Mouse (Mus musculus) spleen, postnatal 4 days (tissue): ENCODE results near the gene Nhlrc3.
A peak's percentile ranks its signal among the peaks of the same experiment; 100 is the strongest.

Source experiments
- DNase-seq, 2 experiments: peaks; one replicate each; pipeline ENCODE4 v3.0.0; 2022; ENCODE audit warnings: low spot score in 2 of 2

The Nhlrc3 gene

DNA sequence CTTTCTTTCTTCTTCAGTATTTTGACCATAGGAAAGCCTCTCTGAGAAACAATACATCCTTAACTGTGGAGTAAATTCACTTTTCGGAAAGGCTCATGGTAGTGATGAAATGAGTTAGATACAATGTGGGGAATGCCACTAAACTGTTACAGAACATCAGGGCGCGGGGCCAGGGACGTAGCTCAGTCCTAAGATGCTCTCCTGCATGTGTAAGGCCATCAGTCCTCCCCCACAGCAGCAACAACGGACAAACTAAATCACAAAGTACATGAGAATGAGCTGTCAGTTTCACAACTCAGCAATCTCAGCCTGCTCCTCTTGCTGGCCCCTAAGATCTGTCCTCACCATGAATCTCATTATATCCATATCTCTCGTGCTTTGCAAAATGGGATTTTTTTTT, 8.6 kb downstream of the Nhlrc3 start:
- no peak for DNase-seq

GRCm38 (mm10) chr3:53454005-53454404, 9.1 kb downstream of the Nhlrc3 start:
- no peak for DNase-seq

GRCm38 (mm10) chr3:53453346-53453745, 9.8 kb downstream of the Nhlrc3 start:
- DNase-seq, result no peak

- no peak for DNase-seq
These were observed 10.8 kb downstream of the Nhlrc3 start for GRCm38 (mm10) chr3:53452351-53452750.

GRCm38 (mm10) chr3:53450666-53451065, 12.5 kb downstream of the Nhlrc3 start:
- DNase-seq, result peak in 1 of 2 experiments; percentile 33

DNA sequence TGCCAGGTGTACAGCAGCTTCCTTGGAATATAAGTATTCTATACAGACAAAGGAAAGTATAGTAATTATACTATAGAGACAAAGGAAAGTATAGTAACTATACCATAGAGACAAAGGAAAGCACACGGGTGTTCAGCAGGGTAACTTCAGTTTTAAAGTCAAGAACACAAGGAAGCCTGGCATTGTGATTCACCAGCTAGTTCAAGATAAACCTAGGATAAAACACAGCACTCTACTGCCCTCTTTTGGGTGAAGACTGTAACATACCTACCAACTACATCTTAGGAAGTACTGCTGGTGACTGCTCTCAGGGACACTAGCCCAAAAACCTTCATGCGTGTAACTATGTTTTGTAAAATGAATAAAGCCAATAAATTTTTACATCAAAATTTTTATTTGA, 14.9 kb downstream of the Nhlrc3 start:
- DNase-seq, result peak in 1 of 2 experiments; percentile 41

DNA sequence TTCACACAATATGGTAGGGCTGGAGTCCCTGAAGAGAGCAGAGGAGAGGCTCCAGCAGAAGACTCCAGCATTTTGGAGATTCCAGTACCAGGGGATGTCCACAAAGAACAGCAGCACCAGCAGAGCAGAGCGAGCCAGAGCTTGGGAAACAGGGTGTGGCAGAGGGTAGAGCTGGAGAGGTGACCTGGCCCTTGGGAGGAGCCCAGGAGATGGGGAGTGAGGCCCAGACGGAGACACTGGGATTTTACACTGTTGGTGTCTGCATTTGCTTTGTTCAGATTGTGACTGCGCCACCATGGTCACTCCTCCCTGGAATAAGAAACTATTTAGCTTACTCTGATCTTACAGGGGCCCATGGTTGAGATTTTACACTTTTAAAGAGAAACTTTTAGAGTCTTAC, 16.3 kb downstream of the Nhlrc3 start:
- peak in 1 of 2 experiments; percentile 44 for DNase-seq

GRCm38 (mm10) chr3:53445540-53445939, 17.6 kb downstream of the Nhlrc3 start:
- DNase-seq, result peak in 1 of 2 experiments; percentile 25

DNA sequence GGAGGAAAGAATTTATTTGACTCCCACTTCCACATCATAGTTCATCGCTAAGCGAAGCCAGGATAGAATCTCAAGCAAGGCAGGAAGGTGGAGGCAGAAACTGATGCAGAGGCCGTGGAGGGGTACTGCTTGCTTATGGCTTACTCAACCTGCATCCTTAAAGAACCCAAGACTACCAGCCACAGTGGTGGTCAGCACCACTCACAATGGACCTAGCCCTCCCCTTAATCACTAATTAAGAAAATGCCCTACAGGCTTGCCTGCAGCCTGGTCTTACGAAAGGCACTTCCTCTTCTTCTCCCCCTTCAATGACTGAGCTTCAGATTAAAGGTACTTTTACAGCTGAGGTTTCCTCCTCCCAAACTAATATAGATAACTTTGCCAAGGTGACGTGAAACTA, 26.6 kb downstream of the Nhlrc3 start:
- DNase-seq, result peak in 1 of 2 experiments; percentile 17

GRCm38 (mm10) chr3:53434610-53435009, 28.5 kb downstream of the Nhlrc3 start:
- DNase-seq, result no peak

DNA sequence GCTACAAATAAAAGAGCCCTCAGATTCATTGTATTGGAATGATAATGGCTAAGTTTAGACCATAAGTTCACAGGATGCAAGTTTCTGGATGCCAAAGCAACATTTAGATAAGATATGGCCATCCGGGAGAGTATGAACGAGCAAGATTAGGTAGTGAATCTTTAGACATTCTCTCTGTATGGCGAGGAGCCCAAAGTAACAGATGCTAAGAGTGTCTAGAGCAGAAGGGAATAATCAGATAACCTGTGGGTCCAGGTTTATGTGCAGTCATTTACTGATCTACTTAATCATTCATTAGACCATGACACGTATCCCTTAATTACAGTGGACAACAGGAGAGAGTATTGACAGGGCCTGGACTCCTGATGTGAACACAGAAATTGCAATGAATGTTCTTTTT, 39.6 kb downstream of the Nhlrc3 start:
- no peak for DNase-seq

- DNase-seq, result peak in 1 of 2 experiments; percentile 32
These were observed 40.4 kb downstream of the Nhlrc3 start for GRCm38 (mm10) chr3:53422691-53423090.

DNA sequence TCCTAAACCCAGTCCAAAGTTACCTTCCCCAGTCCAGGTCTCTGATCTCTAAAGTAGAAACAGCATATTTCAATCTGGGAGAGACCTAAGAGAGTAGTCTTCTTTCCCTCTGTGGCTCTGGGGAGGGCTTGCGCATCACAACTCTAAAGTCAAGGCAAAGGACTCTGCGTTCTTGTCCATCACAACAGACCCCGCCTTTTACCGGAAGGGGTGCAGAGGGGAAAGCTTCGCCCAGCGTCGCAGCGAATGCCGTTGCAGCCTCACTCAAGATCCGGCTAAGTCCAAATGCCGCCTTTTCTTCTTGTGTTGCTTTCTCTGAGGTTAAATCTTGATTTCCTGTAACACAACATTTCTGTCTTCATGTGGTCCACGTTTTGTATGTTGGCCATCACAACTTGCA, 41.5 kb downstream of the Nhlrc3 start:
- DNase-seq, result peak in 1 of 2 experiments; percentile 34

GRCm38 (mm10) chr3:53417701-53418100, 45.4 kb downstream of the Nhlrc3 start:
- DNase-seq, result peak in 1 of 2 experiments; percentile 28

- peak in 1 of 2 experiments; percentile 21 for DNase-seq
These were observed 47.1 kb downstream of the Nhlrc3 start for GRCm38 (mm10) chr3:53416036-53416506.

- DNase-seq, result peak in 1 of 2 experiments; percentile 40
These were observed 49.2 kb downstream of the Nhlrc3 start for GRCm38 (mm10) chr3:53413959-53414358.

GRCm38 (mm10) chr3:53413465-53413864, 49.7 kb downstream of the Nhlrc3 start:
- peak in 1 of 2 experiments; percentile 3 for DNase-seq

DNA sequence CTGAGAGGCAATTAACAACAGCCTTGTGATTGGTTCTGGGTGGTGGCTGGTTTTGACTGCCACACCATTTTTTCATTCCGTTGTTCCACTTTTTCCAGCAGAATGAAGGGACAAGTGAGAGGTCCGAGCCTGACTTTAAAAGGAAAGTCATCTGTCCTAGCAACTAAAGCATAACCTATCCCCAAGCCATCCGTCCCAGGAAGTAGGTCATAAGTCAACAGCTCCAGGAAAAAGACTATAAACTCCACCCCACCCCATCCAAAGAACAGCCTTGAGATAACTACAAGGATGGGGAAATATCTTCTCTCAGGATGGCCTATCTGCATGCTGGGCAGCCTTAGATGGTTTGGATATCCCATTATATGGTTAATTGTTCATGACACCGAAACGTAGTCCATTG, 50.9 kb downstream of the Nhlrc3 start:
- DNase-seq, result peak in 1 of 2 experiments; percentile 17

GRCm38 (mm10) chr3:53410031-53410430, 53.1 kb downstream of the Nhlrc3 start:
- peak in 1 of 2 experiments; percentile 16 for DNase-seq

DNA sequence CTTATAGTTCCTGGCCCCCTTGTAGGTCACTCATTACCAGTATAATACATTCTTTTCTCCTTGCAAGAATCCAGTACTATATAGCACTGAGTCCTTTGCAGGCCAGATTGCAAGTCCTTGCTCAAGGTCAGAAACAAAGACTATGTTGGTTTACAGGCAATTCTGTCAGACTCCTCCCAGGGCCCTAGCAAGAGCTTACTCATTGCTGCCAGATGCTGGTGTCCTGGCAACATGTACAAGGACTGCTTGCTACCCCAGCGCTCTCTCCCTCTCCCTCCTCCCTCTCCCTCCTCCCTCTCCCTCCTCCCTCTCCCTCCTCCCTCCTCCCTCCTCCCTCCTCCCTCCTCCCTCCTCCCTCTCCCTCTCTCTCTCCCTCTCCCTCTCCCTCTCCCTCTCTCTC, 56.0 kb downstream of the Nhlrc3 start:
- no peak for DNase-seq
